Mouse (Mus musculus) hindbrain, embryonic 15.5 days (tissue): ENCODE data around the gene Osgep. TPM values are rescaled to one million over a fixed set of nuclear protein-coding genes. Genes with fewer than 3 reads are reported as not detected.
"Not testable (repeated sequence)": the region's sequence is repeated elsewhere in the genome, so short reads cannot be mapped to it uniquely, and the experiment has no call there.

Source experiments
- ATAC-seq: fragments of 200-750 bp; cut with Nextera tagmentation; 2 replicates; pipeline ENCODE4 v1.8.0; 2017; ENCODE audit warnings: low read depth, moderate number of reproducible peaks, moderate TSS enrichment; ENCODE audit not compliant: low FRiP score
- H3K27ac ChIP-seq: fragments of 300-500 bp; sonication (generic); replicated peaks from 2 replicates; pipeline ENCODE4 v1.5.1; 2015; ENCODE audit warnings: mild to moderate bottlenecking, inconsistent platforms
- H3K27me3 ChIP-seq: fragments of 300-500 bp; sonication (generic); 2 replicates; pipeline ENCODE4 v1.6.1; 2015; ENCODE audit warnings: control low read depth, inconsistent platforms
- H3K36me3 ChIP-seq: fragments of 300-500 bp; sonication (generic); 2 replicates; pipeline ENCODE4 v1.6.1; 2015; ENCODE audit warnings: control low read depth, inconsistent platforms
- H3K4me1 ChIP-seq: fragments of 300-500 bp; sonication (generic); replicated peaks from 2 replicates; pipeline ENCODE4 v1.6.1; 2015; ENCODE audit warnings: control low read depth, inconsistent platforms
- H3K4me2 ChIP-seq: fragments of 300-500 bp; sonication (generic); 2 replicates; pipeline ENCODE4 v1.6.1; 2015; ENCODE audit warnings: moderate library complexity, mild to moderate bottlenecking, inconsistent platforms
- H3K4me3 ChIP-seq: fragments of 300-500 bp; sonication (generic); 2 replicates; pipeline ENCODE4 v1.5.1; 2015; ENCODE audit warnings: mild to moderate bottlenecking, inconsistent platforms
- H3K9ac ChIP-seq: fragments of 300-500 bp; sonication (generic); 2 replicates; pipeline ENCODE4 v1.6.1; 2015; ENCODE audit warnings: inconsistent platforms
- H3K9me3 ChIP-seq: fragments of 300-500 bp; sonication (generic); 2 replicates; pipeline ENCODE4 v1.6.1; 2016; ENCODE audit warnings: control low read depth, inconsistent platforms
- WGBS: fragments of 180-500 bp; shearing (Covaris S2); methylation state at CpG from one replicate; pipeline ENCODE4 v1.1.7; 2015; 5-methylcytosine and 5-hydroxymethylcytosine counted together
- polyA plus RNA-seq: library from polyadenylated mRNA; unstranded; fragments of >200 nt; fragmentation: Nextera tagmentation; extraction: Ambion mirVana; gene quantifications from 2 replicates; pipeline ENCODE4 v1.2.1, GENCODE M21; 2015

The Osgep gene
- polyA plus RNA-seq, 1 experiment from 2014 or later: 111 TPM

DNA sequence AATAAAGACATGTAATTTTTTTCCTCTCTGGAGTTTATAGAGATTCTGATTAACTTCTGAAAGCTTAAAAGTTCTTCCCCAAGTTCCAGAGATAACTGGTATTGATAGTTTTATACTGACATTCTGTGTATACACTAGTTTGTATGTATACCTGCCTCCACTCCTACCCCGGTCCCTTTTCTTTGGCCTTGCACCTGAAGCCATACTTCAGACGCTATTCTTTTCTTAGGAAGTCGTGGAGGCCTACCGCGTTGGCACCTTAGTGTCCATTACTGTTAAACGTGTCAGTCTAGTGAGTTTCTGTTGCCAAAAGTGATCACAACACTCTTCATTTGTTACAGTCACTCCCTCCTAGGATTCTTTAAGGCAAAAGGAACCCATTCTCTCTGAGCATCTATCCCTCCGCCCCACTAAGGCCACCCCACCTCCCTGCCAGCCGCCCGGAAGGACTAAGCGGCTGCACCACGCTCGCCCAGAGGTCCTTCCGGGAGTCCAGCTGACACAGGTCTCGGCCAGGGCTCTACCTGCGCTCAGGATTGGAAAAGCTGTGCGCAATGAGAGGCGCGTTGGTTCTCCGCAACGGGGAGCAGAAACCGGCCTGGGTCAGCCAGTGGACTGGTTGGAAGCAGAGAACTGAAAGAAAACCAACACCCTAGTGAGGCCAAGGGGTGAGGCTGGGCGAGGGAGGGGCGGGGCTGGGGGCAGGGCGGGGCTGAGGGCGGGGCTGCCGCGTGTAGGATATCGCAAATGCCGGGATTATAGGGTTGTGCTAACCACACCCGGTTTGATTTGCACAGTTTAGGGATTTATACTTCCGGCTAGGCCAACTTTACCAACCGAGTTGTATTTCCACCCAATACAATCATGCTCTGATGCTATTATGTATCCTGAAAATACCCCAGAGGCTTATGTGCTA lies 54.5 kb downstream of the Osgep start, which contains the start of gene Tep1:
Gene Tep1, minus strand, starts transcription at position 672 of the 916 bp plus-strand sequence.
- Histone ChIP-seq H3K27ac (peak within 1 kb of the TSS; percentile 77), H3K27me3 (no peaks in the 10 kb centered on the region), H3K36me3 (no peaks in the 10 kb centered on the region), H3K4me1 (0 out of 2 replicates have a peak, but pooled peaks cover 5% of the 10 kb centered on the region), H3K9ac (peak within 1 kb of the TSS; percentile 52), H3K4me3 (peak within 1 kb of the TSS; percentile 54), H3K9me3 (no peaks in the 10 kb centered on the region), H3K4me2 (peak within 1 kb of the TSS; percentile 69)
- peak; percentile 95 for ATAC-seq
- 7% methylated on average over 32 of the region's 32 CpGs for WGBS

DNA sequence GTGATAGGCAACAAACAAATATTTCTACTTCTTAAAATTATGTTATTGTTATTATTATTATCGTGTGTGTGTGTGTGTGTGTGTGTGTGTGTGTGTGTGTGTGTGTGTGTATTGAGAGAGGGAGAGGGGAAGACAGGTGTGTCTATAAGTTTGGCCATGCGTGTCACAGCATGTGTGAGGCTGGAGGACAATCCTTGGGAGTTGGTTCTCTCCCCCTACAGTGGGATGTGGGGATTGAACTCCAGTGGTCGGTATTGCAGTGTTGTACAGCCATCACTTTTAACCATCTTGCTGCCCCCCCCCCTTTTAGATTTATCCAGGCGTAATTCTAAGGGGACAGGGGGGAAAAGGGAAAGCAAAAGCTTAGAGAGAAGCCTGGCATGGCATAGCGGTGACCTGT lies 56.0 kb downstream of the Osgep start:
- no peak overlapping the region for H3K4me2 ChIP-seq
- H3K9ac ChIP-seq: no peak overlapping the region
- no peaks in the 10 kb centered on the region for H3K36me3 ChIP-seq
- no peaks in the 10 kb centered on the region for H3K27me3 ChIP-seq
- H3K4me3 ChIP-seq: no peak overlapping the region
- H3K27ac ChIP-seq: no peak overlapping the region
- no peaks in the 10 kb centered on the region for H3K9me3 ChIP-seq
- WGBS: 94% methylated on average over 5 of the region's 5 CpGs
- ATAC-seq: no peak
- H3K4me1 ChIP-seq: 0 out of 2 replicates have a peak, but pooled peaks cover 5% of the 10 kb centered on the region

DNA sequence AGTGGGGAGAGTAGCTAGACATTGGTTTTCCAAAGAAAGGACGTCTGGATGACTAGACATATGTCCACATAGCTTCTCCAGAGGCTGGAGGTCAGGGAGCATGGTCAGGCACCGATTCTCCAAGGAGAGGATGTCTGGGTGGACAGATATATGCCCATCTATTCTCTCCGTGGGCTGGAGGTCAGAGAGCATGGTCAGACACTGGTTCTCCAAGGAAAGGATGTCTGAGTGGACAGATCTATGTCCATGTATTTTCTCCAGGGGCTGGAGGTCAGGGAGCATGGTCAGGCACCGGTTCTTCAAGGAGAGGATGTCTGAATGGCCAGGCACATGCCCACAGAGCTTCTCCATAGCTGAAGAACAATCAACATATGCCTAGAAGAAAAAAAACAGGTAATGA lies 56.5 kb downstream of the Osgep start:
- 83% methylated on average over 4 of the region's 4 CpGs for WGBS
- Histone ChIP-seq H3K4me1 (0 out of 2 replicates have a peak, but pooled peaks cover 5% of the 10 kb centered on the region), H3K9ac (no peak overlapping the region), H3K4me2 (no peak overlapping the region), H3K27me3 (no peaks in the 10 kb centered on the region), H3K27ac (no peak overlapping the region), H3K4me3 (no peak overlapping the region), H3K9me3 (no peaks in the 10 kb centered on the region), H3K36me3 (no peaks in the 10 kb centered on the region)
- no peak for ATAC-seq

DNA sequence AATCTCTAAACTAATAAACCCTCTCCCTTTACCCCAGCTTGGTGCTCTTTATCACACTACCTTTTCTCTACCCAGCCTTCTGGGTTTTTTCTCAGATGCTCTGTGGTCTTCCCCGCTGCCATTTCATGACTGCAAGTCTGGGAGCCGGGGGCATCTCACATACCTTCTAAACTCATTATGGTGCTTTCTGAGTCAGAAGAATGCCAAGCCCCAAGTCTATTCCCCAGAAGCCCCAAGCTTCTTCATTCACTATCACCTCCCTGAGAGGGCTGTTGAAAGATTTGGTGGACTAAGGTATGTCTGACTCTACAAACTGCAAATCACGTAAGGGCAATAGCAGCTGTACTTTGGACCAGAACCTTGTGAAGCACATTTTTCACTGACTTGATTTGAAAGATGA lies 57.7 kb downstream of the Osgep start:
- no peak overlapping the region for H3K4me2 ChIP-seq
- H3K4me1 ChIP-seq: 0 out of 2 replicates have a peak, but pooled peaks cover 5% of the 10 kb centered on the region
- ATAC-seq: no peak
- no peak overlapping the region for H3K4me3 ChIP-seq
- no peak overlapping the region for H3K9ac ChIP-seq
- 94% methylated on average over 3 of the region's 3 CpGs for WGBS
- no peaks in the 10 kb centered on the region for H3K27me3 ChIP-seq
- no peaks in the 10 kb centered on the region for H3K36me3 ChIP-seq
- no peak overlapping the region for H3K27ac ChIP-seq
- no peaks in the 10 kb centered on the region for H3K9me3 ChIP-seq

DNA sequence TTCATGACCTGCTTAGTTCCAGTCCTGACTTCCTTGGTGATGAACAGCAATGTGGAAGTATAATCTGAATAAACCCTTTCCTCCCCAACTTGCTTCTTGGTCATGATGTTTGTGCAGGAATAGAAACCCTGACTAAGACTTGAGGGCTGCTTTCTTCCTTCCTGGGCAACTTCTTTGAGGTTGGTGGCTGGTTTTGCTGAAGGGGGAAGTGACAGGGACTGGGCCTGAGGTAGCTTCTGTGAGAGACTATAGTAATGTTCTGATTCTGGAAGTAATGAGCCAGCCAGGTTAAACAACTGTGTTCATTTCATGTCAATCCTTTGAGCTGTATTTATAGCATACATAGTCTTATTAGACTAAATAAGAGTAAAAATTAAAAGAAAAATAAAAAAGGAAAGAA lies 59.7 kb downstream of the Osgep start:
- H3K9me3 ChIP-seq, H3K36me3 ChIP-seq, H3K27me3 ChIP-seq, H3K4me2 ChIP-seq, H3K9ac ChIP-seq, H3K27ac ChIP-seq, ATAC-seq, H3K4me1 ChIP-seq, H3K4me3 ChIP-seq: not testable (repeated sequence)

DNA sequence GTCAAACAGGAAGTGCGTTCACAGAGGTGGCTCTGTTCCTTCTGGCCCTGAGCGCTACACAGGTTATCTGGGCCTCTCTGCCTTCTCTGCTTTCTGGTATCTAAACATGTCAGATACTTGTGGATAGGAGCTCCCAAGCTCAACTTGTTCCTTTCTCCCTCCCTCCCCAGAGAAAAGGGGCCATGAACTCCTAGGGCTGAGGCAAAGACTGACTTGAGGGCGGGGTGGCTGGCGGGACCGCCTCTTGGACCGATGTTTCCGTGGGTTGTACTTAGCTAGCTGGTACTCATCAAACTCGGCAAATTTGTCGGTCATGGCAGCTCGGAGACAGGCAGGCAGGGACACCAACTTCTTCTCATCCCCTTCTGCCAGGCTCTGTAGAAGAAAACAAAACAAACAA lies 62.1 kb downstream of the Osgep start:
- no peak overlapping the region for H3K9ac ChIP-seq
- 94% methylated on average over 10 of the region's 10 CpGs for WGBS
- no peaks in the 10 kb centered on the region for H3K36me3 ChIP-seq
- H3K27ac ChIP-seq: no peak overlapping the region
- H3K4me3 ChIP-seq: no peak overlapping the region
- ATAC-seq: no peak
- no peaks in the 10 kb centered on the region for H3K4me1 ChIP-seq
- no peaks in the 10 kb centered on the region for H3K27me3 ChIP-seq
- H3K4me2 ChIP-seq: no peak overlapping the region
- no peaks in the 10 kb centered on the region for H3K9me3 ChIP-seq

Other genes starting within 250 kb of the Osgep start
- gene Olfr747, start 231.7 kb downstream of the Osgep start, polyA plus RNA-seq: not detected in 2 replicates
- not detected in 2 replicates for gene Olfr748, start 217.5 kb downstream of the Osgep start, polyA plus RNA-seq
- not detected in 2 replicates for gene Olfr749, start 179.8 kb downstream of the Osgep start, polyA plus RNA-seq
- gene Ttc5, start 139.4 kb downstream of the Osgep start, polyA plus RNA-seq: 121 and 127 TPM in 2 replicates
- gene Ccnb1ip1, start 117.2 kb downstream of the Osgep start, polyA plus RNA-seq: not detected in 2 replicates
- gene Parp2, start 117.1 kb downstream of the Osgep start, polyA plus RNA-seq: 44.3 and 45.4 TPM in 2 replicates
- gene Tep1, start 54.3 kb downstream of the Osgep start, polyA plus RNA-seq: 2.0 and 2.9 TPM in 2 replicates
- 3.1 and 3.3 TPM in 2 replicates for gene Klhl33, start 27.4 kb downstream of the Osgep start, polyA plus RNA-seq
- gene Apex1, start 75 bp upstream of the Osgep start, polyA plus RNA-seq: 172 and 178 TPM in 2 replicates
- gene Pip4p1, start 6.0 kb upstream of the Osgep start, polyA plus RNA-seq: 92.4 and 107 TPM in 2 replicates
- gene Pnp, start 6.2 kb upstream of the Osgep start, polyA plus RNA-seq: 22.1 and 25.5 TPM in 2 replicates
- gene Gm49342, start 19.6 kb upstream of the Osgep start, polyA plus RNA-seq: not detected in 2 replicates
- gene Pnp2, start 31.1 kb upstream of the Osgep start, polyA plus RNA-seq: 0.79 and 0.82 TPM in 2 replicates
- not detected in 2 replicates for gene Rnase10, start 82.9 kb upstream of the Osgep start, polyA plus RNA-seq
- not detected in 2 replicates for gene Rnase9, start 117.0 kb upstream of the Osgep start, polyA plus RNA-seq
- gene Rnase11, start 125.3 kb upstream of the Osgep start, polyA plus RNA-seq: not detected in 2 replicates
- gene Rnase12, start 132.8 kb upstream of the Osgep start, polyA plus RNA-seq: not detected in 2 replicates
- 0.05 and 0.08 TPM in 2 replicates for gene Olfr750, start 149.5 kb upstream of the Osgep start, polyA plus RNA-seq
- 16.4 and 17.6 TPM in 2 replicates for gene Rnase4, start 166.2 kb upstream of the Osgep start, polyA plus RNA-seq
- gene Ang, start 166.3 kb upstream of the Osgep start, polyA plus RNA-seq: 5.0 TPM in 2 replicates
- gene Eddm3b, start 189.5 kb upstream of the Osgep start, polyA plus RNA-seq: not detected in 2 replicates
- gene Rnase6, start 199.0 kb upstream of the Osgep start, polyA plus RNA-seq: 0.84 and 1.4 TPM in 2 replicates
- 0.54 and 0.96 TPM in 2 replicates for gene Rnase1, start 221.9 kb upstream of the Osgep start, polyA plus RNA-seq
- gene Rnase2b, start 237.4 kb upstream of the Osgep start, polyA plus RNA-seq: not detected in 2 replicates